Mouse (Mus musculus) megakaryocyte, embryonic 14.5 days (primary cell): Measurements from ENCODE around the gene Gm4869.

Source experiments
- FLI1 ChIP-seq: IDR thresholded peaks from 2 replicates; pipeline ENCODE4 v1.6.1; 2012; ENCODE audit warnings: low read length, inconsistent platforms, mixed read lengths
- GATA1 ChIP-seq: IDR thresholded peaks from 3 replicates; pipeline ENCODE4 v1.6.1; 2012; ENCODE audit warnings: mixed read lengths, low read length, inconsistent platforms, borderline replicate concordance

- TF ChIP-seq FLI1 (no peak), GATA1 (no peak)
Measured at GRCm38 (mm10) chr5:140500736-140501135, 55.3 kb downstream of the Gm4869 start.
